Mouse (Mus musculus) neural tube, embryonic 15.5 days (tissue): ENCODE results near the gene Wipf3. TPM values are rescaled to one million over a fixed set of nuclear protein-coding genes. Genes with fewer than 3 reads are reported as not detected.

Experiments
- ATAC-seq: fragments of 200-750 bp; cut with Nextera tagmentation; 2 replicates; pipeline ENCODE4 v1.8.0; 2017; ENCODE audit warnings: mild to moderate bottlenecking, moderate TSS enrichment, moderate library complexity; ENCODE audit not compliant: low FRiP score
- H3K27ac ChIP-seq: fragments of 300-500 bp; sonication (generic); replicated peaks from 2 replicates; pipeline ENCODE4 v1.5.1; 2015; ENCODE audit warnings: mild to moderate bottlenecking, inconsistent platforms
- H3K27me3 ChIP-seq: fragments of 300-500 bp; sonication (generic); replicated peaks from 2 replicates; pipeline ENCODE4 v1.6.1; 2015; ENCODE audit warnings: inconsistent platforms
- H3K36me3 ChIP-seq: fragments of 300-500 bp; sonication (generic); 2 replicates; pipeline ENCODE4 v1.6.1; 2015; ENCODE audit warnings: inconsistent platforms
- H3K4me1 ChIP-seq: fragments of 300-500 bp; sonication (generic); 2 replicates; pipeline ENCODE4 v1.6.1; 2015; ENCODE audit warnings: inconsistent platforms
- H3K4me2 ChIP-seq: fragments of 300-500 bp; sonication (generic); 2 replicates; pipeline ENCODE4 v1.6.1; 2015; ENCODE audit warnings: inconsistent platforms, mild to moderate bottlenecking, moderate library complexity
- H3K4me3 ChIP-seq: fragments of 300-500 bp; sonication (generic); replicated peaks from 2 replicates; pipeline ENCODE4 v1.5.1; 2015; ENCODE audit warnings: mild to moderate bottlenecking, inconsistent platforms
- H3K9ac ChIP-seq: fragments of 300-500 bp; sonication (generic); replicated peaks from 2 replicates; pipeline ENCODE4 v1.6.1; 2015; ENCODE audit warnings: mild to moderate bottlenecking, inconsistent platforms
- H3K9me3 ChIP-seq: fragments of 300-500 bp; sonication (generic); replicated peaks from 2 replicates; pipeline ENCODE4 v1.6.1; 2016; ENCODE audit warnings: inconsistent platforms
- WGBS: fragments of 180-500 bp; shearing (Covaris S2); methylation state at CpG from one replicate; pipeline ENCODE4 v1.1.7; 2015; ENCODE audit warnings: mixed read lengths; 5-methylcytosine and 5-hydroxymethylcytosine counted together
- polyA plus RNA-seq: library from polyadenylated mRNA; unstranded; fragments of >200 nt; fragmentation: Nextera tagmentation; extraction: Ambion mirVana; gene quantifications from 2 replicates; pipeline ENCODE4 v1.2.1, GENCODE M21; 2015

The Wipf3 gene
- polyA plus RNA-seq, 1 experiment from 2014 or later: 2.6 TPM

DNA sequence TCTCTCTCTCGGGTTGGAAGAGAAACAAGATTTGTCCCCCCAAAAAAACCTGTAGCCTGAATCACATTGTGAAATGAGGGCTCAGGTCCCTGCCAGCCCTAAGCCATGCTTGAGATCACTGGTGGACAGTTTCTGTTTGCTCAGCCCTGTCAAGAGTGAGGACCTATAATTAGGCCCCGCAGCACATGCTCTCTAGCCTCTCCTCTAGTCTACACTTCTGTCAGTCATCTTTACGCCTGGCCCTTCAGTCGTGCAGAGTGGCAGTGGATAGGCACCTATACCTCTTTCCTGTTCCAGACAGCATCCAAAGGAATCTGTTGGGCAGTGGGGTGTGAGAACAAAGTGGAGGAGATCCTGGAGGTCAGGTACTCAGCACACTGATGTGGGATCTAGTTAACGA, 78.4 kb downstream of the Wipf3 start:
- Histone ChIP-seq H3K36me3 (0 out of 2 replicates have a peak, but pooled peaks cover 3% of the 10 kb centered on the region), H3K9ac (no peak overlapping the region), H3K27ac (peak overlapping the region; percentile 77), H3K4me1 (peaks cover 16% of the 10 kb centered on the region), H3K4me3 (no peak overlapping the region), H3K27me3 (no peaks in the 10 kb centered on the region), H3K9me3 (no peaks in the 10 kb centered on the region), H3K4me2 (no peak overlapping the region)
- WGBS: 55% methylated on average over 5 of the region's 5 CpGs
- 0 out of 2 replicates have a peak, but pooled peaks have one; percentile 18 for ATAC-seq

DNA sequence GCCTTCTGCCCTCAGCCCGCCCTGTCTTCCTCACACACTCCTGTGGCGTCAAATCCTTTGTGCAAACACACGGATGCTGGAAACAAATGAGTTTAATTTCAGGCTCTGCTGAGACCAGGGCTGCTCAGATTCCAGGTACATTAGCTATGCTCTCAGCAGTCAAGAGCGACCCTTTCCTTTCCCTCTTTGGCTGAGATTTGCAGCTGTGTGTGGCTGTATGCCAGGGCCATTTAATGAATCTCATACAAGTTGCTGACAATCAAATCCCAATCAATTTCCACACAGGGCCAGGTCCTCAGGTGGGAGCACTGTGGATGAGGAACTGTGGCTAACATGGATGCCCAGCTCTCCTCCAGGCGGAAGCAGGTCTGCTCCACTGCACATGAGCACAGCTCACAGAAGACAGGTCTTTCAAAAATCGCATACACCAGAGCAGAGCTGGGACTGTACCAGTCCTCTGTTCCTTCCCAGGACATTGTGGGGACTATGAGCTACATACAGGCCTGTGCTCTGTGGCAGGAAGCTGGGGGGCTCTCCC, 78.9 kb downstream of the Wipf3 start:
- WGBS: 30% methylated on average over 6 of the region's 6 CpGs

DNA sequence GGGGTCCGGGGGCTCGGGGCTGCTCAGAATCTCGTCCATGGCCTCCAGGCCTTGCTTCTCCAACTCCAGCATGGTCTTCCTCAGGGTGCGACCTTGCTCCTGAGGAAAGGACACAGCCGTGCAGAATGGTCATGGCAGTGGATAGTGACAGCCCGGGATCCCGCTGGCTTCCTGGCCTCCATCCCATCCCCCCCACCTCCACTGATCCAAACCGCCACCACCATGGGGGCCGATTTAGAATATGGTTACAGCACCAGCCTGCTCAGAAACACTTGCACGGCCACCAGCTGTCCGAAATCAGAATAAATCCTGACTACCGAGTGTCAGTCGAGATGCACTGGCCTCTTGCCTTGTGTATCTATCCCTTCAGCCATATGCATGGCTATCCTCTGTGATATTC, 79.9 kb downstream of the Wipf3 start:
- 88% methylated on average over 13 of the region's 13 CpGs for WGBS
- peak overlapping the region; percentile 77; the same call in 1 of the 2 replicates for H3K27ac ChIP-seq
- no peak for ATAC-seq

More for the DNA sequence above, 78.9 kb downstream of the Wipf3 start:
- no peak overlapping the region for H3K4me3 ChIP-seq
- H3K4me2 ChIP-seq: no peak overlapping the region
- H3K27me3 ChIP-seq: no peaks in the 10 kb centered on the region
- H3K36me3 ChIP-seq: 0 out of 2 replicates have a peak, but pooled peaks cover 3% of the 10 kb centered on the region
- H3K9ac ChIP-seq: no peak overlapping the region; the same call in 1 of the 2 replicates
- no peaks in the 10 kb centered on the region for H3K9me3 ChIP-seq
- peak overlapping the region; percentile 77 for H3K27ac ChIP-seq
- ATAC-seq: peak; percentile 52
- H3K4me1 ChIP-seq: peaks cover 16% of the 10 kb centered on the region

DNA sequence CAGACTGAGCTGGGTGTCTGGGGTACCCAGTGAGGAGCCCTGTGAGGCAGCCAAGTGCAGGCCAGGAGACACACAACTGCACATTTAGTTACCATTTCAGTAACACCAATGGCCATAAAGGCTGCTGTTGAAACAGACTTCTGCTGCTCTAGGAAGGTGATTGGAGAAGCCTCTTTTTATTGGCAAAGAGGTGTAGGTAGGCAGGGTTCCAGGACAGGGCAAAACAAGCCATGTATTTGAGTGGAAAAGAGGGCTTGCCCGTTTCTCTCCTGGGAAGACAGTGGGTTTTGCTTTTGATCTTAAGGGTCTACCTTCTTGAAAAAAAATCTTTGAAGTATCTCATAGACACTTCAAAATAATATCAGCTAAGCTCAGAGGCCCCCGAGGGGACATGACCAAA, 82.9 kb downstream of the Wipf3 start:
- Histone ChIP-seq H3K9ac (no peak overlapping the region), H3K27ac (no peak overlapping the region), H3K9me3 (no peaks in the 10 kb centered on the region), H3K27me3 (no peaks in the 10 kb centered on the region), H3K4me1 (peaks cover 16% of the 10 kb centered on the region), H3K4me2 (no peak overlapping the region), H3K4me3 (no peak overlapping the region), H3K36me3 (0 out of 2 replicates have a peak, but pooled peaks cover 11% of the 10 kb centered on the region)
- ATAC-seq: no peak
- 85% methylated on average over 2 of the region's 2 CpGs for WGBS

More for the DNA sequence above, 79.9 kb downstream of the Wipf3 start:
- H3K36me3 ChIP-seq: 0 out of 2 replicates have a peak, but pooled peaks cover 9% of the 10 kb centered on the region
- no peak overlapping the region for H3K9ac ChIP-seq
- H3K4me3 ChIP-seq: no peak overlapping the region
- H3K9me3 ChIP-seq: no peaks in the 10 kb centered on the region
- no peaks in the 10 kb centered on the region for H3K27me3 ChIP-seq
- peaks cover 16% of the 10 kb centered on the region for H3K4me1 ChIP-seq
- H3K4me2 ChIP-seq: no peak overlapping the region

DNA sequence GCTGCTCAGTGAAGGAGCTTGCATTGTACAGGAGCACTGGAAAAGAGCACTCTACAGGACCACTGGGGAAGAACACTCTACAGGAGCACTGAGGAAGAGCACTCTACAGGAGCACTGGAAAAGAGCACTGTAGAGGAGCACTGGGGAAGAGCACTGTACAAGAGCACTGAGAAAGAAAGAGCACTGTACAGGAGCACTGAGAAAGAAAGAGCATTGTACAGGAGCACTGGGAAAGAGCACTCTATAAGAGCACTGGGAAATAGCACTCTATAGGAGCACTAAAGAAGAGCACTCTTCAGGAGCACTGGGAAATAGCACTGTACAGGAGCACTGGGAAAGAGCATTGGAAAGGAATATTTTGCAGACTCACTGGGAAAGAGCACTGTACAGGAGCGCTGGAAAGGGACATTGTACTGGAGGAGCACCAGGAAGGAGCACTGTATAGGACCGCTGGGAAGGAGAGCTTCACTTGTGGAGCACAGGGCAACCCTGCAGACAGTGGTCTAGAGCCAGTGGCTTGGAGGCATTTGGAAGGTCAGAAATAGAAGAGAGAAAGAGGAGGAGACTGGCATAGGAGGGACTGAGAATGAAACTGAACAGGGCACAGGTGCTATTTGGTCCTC, 87.2 kb downstream of the Wipf3 start:
- ATAC-seq: no peak

DNA sequence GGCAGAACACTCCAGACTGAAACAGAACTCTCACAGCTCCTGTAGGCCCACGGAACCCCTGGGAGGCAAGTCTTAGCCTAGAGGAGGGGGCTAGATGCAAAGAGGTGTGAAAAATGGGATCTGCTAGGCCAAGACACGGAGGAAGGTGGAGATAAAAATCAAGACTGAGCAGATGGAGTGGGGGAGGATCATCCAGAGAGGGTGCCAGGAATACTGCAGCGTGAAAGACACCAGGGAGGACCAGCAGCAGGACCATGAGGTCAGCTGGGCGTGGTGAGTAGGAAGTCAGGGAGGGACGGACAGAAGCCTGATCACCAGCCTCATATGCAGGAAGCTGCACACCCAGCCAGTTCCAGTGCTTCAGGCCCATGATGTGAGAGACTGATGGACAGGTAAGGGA, 89.4 kb downstream of the Wipf3 start:
- Histone ChIP-seq H3K4me2 (no peak overlapping the region), H3K4me1 (no peaks in the 10 kb centered on the region), H3K9me3 (no peaks in the 10 kb centered on the region), H3K27me3 (no peaks in the 10 kb centered on the region), H3K9ac (no peak overlapping the region), H3K36me3 (peaks cover 39% of the 10 kb centered on the region), H3K4me3 (no peak overlapping the region), H3K27ac (no peak overlapping the region)
- 77% methylated on average over 5 of the region's 5 CpGs for WGBS
- no peak for ATAC-seq

More for the DNA sequence above, 87.2 kb downstream of the Wipf3 start:
- H3K9me3 ChIP-seq: no peaks in the 10 kb centered on the region
- 91% methylated on average over 2 of the region's 2 CpGs for WGBS
- H3K27me3 ChIP-seq: no peaks in the 10 kb centered on the region
- peaks cover 26% of the 10 kb centered on the region for H3K36me3 ChIP-seq
- no peak overlapping the region for H3K4me2 ChIP-seq
- no peaks in the 10 kb centered on the region for H3K4me1 ChIP-seq
- no peak overlapping the region for H3K9ac ChIP-seq
- no peak overlapping the region for H3K27ac ChIP-seq
- no peak overlapping the region for H3K4me3 ChIP-seq

DNA sequence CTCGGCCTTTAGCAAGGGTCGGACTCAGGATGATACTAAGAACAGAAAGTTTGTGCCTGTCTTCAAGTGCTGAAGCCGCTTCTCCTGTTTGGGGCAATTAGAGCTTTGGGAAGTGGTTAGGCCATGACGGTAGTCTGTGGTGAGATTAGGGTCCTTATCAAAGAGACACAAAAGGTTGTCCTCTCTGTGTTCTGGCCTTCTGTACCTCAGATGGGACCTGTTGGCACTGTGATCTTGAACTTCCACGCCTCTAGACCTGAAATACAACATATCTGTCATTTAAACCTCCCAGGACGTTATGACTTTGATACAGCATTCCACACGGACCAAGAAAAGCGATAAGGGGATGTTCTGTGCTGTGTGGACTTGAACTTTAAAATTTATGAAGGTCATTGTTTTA, 99.3 kb downstream of the Wipf3 start:
- Histone ChIP-seq H3K9ac (no peak overlapping the region), H3K4me2 (no peak overlapping the region), H3K27ac (no peak overlapping the region), H3K9me3 (no peaks in the 10 kb centered on the region), H3K4me3 (no peak overlapping the region), H3K36me3 (peaks cover 19% of the 10 kb centered on the region), H3K27me3 (no peaks in the 10 kb centered on the region), H3K4me1 (peaks cover 8% of the 10 kb centered on the region)
- 91% methylated on average over 8 of the region's 8 CpGs for WGBS
- no peak for ATAC-seq

DNA sequence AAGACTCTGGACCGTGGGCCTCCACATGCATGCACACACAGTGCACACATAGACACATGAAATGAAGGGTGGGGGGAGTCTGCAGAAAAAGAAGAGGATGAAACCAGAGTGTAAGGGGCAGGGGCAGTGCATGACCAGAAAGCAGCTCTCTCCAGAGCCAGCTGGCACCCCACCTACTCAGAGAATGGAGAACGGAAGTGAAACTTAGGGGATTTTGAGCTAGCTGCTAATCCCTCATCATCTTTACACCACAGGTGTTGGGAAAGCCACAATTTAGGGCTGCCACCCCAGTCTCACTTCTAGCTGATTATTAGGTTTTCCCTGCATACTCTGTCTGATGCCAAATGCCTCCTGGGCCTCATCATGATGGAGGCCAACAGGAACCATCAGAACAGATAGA, 100.8 kb downstream of the Wipf3 start:
- WGBS: 89% methylated on average over 2 of the region's 2 CpGs
- Histone ChIP-seq H3K36me3 (peaks cover 9% of the 10 kb centered on the region), H3K4me2 (no peak overlapping the region), H3K4me1 (peaks cover 8% of the 10 kb centered on the region), H3K27me3 (no peaks in the 10 kb centered on the region), H3K9ac (no peak overlapping the region), H3K4me3 (no peak overlapping the region), H3K27ac (no peak overlapping the region), H3K9me3 (no peaks in the 10 kb centered on the region)
- ATAC-seq: no peak

DNA sequence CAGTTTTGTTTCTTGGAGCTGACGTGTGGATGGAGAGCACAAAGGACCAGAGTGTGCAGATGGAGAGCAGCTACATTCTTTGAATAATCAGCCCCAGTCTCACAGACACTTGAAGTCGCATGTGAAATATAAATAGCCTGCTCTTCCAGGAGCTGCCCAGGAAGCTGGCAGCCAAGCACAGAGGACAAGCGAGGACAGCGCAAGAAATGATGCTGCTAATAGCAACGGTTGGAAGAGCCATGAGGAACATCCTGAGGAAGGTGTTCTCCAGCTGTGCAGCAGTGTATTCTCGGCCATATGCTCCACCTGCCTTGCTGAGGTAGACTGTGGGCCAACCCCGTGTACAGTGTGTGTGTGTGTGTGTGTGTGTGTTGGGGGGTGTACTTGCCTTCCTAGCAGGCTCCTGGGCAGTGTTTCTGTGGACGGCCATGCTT, 101.7 kb downstream of the Wipf3 start:
- no peak overlapping the region for H3K9ac ChIP-seq
- no peaks in the 10 kb centered on the region for H3K27me3 ChIP-seq

DNA sequence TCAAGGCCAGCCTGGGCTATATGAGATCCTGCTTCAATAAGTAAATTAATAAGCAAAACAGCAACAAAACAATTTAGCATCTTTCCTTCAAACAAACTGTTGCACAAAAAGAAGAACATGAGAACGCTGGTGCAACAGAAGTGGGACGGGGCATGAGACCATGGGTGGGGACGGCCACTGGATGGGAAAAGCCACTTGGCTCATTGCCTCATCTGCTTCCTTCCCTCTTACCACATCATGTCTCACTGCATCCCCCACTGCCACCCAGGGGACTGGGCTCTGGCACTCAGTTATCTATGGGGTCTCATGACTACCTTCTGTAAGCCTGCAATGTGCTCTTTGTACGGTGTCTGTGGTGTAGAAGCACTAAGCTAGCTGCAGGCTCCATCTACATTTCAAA, 106.1 kb downstream of the Wipf3 start:
- Histone ChIP-seq H3K36me3 (no peaks in the 10 kb centered on the region), H3K9me3 (no peaks in the 10 kb centered on the region), H3K4me2 (no peak overlapping the region), H3K27me3 (no peaks in the 10 kb centered on the region), H3K4me1 (peaks cover 23% of the 10 kb centered on the region), H3K4me3 (no peak overlapping the region), H3K27ac (no peak overlapping the region), H3K9ac (no peak overlapping the region)
- 87% methylated on average over 4 of the region's 4 CpGs for WGBS
- no peak for ATAC-seq

More for the DNA sequence above, 101.7 kb downstream of the Wipf3 start:
- Histone ChIP-seq H3K9me3 (no peaks in the 10 kb centered on the region), H3K36me3 (0 out of 2 replicates have a peak, but pooled peaks cover 5% of the 10 kb centered on the region), H3K27ac (0 out of 2 replicates have a peak overlapping the region, but pooled peaks have one; percentile 13), H3K4me2 (no peak overlapping the region), H3K4me3 (no peak overlapping the region), H3K4me1 (peaks cover 8% of the 10 kb centered on the region)
- 48% methylated on average over 8 of the region's 8 CpGs for WGBS
- peak; percentile 55 for ATAC-seq

DNA sequence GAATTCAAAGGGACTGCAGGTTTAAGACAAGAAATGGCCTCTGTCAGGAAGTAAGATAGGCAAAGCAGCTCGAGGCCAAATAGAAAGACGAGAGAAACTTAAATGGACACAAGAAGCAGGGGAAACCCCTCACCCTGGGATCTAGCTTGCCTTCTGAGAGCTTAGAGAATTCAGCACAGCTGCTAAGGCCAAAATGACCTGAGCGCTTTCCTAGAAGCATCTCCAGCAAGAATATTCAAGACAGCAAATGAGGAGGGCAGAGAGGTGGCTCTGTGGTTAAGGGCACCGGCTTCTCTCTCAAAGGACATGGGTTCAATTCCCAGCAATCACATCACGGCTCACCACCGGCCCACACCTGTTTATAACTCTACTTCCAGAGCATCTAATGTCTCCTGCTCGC, 107.7 kb downstream of the Wipf3 start:
- Histone ChIP-seq H3K9me3 (no peaks in the 10 kb centered on the region), H3K36me3 (no peaks in the 10 kb centered on the region), H3K4me1 (peaks cover 18% of the 10 kb centered on the region), H3K27ac (no peak overlapping the region), H3K27me3 (no peaks in the 10 kb centered on the region), H3K4me3 (no peak overlapping the region), H3K4me2 (no peak overlapping the region), H3K9ac (no peak overlapping the region)
- WGBS: 84% methylated on average over 7 of the region's 7 CpGs
- no peak for ATAC-seq

DNA sequence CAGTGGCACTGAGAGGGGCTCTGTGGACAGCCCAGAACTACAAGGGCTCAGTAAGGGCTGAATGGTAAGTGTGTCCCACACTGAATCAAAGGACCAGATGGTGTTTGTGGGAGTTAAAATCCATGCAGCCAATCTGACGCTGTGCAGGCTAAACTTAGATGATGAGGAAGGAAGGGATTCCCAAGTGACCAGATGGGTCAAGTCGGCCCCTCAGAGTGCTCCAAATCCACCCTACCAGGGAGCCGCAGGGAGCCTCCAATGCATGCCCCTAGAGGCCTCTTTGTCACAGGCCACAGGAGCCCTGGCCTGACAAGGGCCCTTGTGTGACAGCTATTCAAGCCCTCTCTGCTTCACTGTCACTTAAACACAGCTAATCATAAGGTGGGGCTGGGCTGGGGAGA, 109.4 kb downstream of the Wipf3 start:
- H3K9me3 ChIP-seq: no peaks in the 10 kb centered on the region
- no peak overlapping the region; the same call in 1 of the 2 replicates for H3K27ac ChIP-seq
- H3K27me3 ChIP-seq: no peaks in the 10 kb centered on the region
- H3K4me2 ChIP-seq: no peak overlapping the region
- 8% methylated on average over 3 of the region's 3 CpGs for WGBS
- H3K9ac ChIP-seq: no peak overlapping the region
- no peak overlapping the region for H3K4me3 ChIP-seq
- no peak for ATAC-seq
- peaks cover 18% of the 10 kb centered on the region for H3K4me1 ChIP-seq
- peaks cover 7% of the 10 kb centered on the region for H3K36me3 ChIP-seq
